Mouse (Mus musculus) midbrain, embryonic 11.5 days (tissue): ENCODE results near the gene Ralgps1. TPM values are rescaled to one million over a fixed set of nuclear protein-coding genes. Genes with fewer than 3 reads are reported as not detected.

Experiments
- ATAC-seq: fragments of 200-750 bp; cut with Nextera tagmentation; 2 replicates; pipeline ENCODE4 v1.8.0; 2017; ENCODE audit warnings: moderate TSS enrichment, moderate library complexity; ENCODE audit not compliant: low FRiP score
- DNase-seq: peaks from one replicate; pipeline ENCODE4 v3.0.0; 2015; ENCODE audit warnings: low spot score; ENCODE audit errors: missing footprints
- H3K27ac ChIP-seq: fragments of 300-500 bp; sonication (generic); 2 replicates; pipeline ENCODE4 v1.5.1; 2014; ENCODE audit warnings: low read depth, low read length
- H3K27me3 ChIP-seq: fragments of 300-500 bp; sonication (generic); 2 replicates; pipeline ENCODE4 v1.6.1; 2014; ENCODE audit warnings: mild to moderate bottlenecking, low read length, moderate library complexity, mixed read lengths; ENCODE audit not compliant: control insufficient read depth, insufficient read depth
- H3K36me3 ChIP-seq: fragments of 300-500 bp; sonication (generic); 2 replicates; pipeline ENCODE4 v1.6.1; 2014; ENCODE audit warnings: mild to moderate bottlenecking, low read length, moderate library complexity, mixed read lengths; ENCODE audit not compliant: control insufficient read depth, insufficient read depth
- H3K4me1 ChIP-seq: fragments of 300-500 bp; sonication (generic); 2 replicates; pipeline ENCODE4 v1.6.1; 2014; ENCODE audit warnings: low read length; ENCODE audit not compliant: control insufficient read depth, insufficient read depth
- H3K4me2 ChIP-seq: fragments of 300-500 bp; sonication (generic); 2 replicates; pipeline ENCODE4 v1.6.1; 2014; ENCODE audit warnings: mild to moderate bottlenecking, moderate library complexity
- H3K4me3 ChIP-seq: fragments of 300-500 bp; sonication (generic); 2 replicates; pipeline ENCODE4 v1.5.1; 2014; ENCODE audit warnings: low read depth, low read length
- H3K9ac ChIP-seq: fragments of 300-500 bp; sonication (generic); 2 replicates; pipeline ENCODE4 v1.6.1; 2014; ENCODE audit warnings: low read length
- H3K9me3 ChIP-seq: fragments of 300-500 bp; sonication (generic); 2 replicates; pipeline ENCODE4 v1.6.1; 2016; ENCODE audit warnings: low read length; ENCODE audit not compliant: control insufficient read depth
- WGBS: fragments of 180-500 bp; shearing (Covaris S2); extraction: QIAGEN DNeasy Blood & Tissue Kit; methylation state at CpG from one replicate; pipeline ENCODE4 v1.1.7; 2014; 5-methylcytosine and 5-hydroxymethylcytosine counted together
- polyA plus RNA-seq: library from polyadenylated mRNA; unstranded; fragments of >200 nt; fragmentation: Nextera tagmentation; extraction: Ambion mirVana; gene quantifications from 2 replicates; pipeline ENCODE4 v1.2.1, GENCODE M21; 2014

The Ralgps1 gene
- polyA plus RNA-seq, 1 experiment from 2014 or later, result 13.8 TPM

DNA sequence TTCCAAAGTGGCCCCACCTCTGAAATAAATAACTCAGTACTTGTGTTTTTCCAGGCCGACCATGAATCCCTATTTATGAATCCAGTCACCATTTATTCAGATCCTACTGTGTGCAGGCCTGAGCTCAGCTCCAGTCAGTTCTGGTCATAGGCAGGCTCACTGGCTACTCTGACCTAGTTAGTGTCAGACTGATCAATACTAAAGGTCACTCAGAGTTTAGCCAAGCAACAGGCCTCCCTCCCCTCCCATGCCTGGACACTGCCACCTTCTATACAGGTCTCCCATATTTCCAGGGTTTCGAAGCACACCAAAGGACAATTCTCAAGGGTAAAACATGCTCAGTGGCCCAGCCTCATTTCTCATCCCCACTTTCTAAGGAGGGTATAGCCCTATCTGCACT, 100.7 kb downstream of the Ralgps1 start:
- Histone ChIP-seq H3K27me3 (no peaks in the 10 kb centered on the region), H3K27ac (no peak overlapping the region), H3K4me2 (no peak overlapping the region), H3K4me3 (no peak overlapping the region), H3K9ac (no peak overlapping the region), H3K36me3 (no peaks in the 10 kb centered on the region), H3K4me1 (no peaks in the 10 kb centered on the region), H3K9me3 (no peaks in the 10 kb centered on the region)
- WGBS, result 98% methylated on average over 2 of the region's 2 CpGs
- DNase-seq (no peak), ATAC-seq (no peak)

DNA sequence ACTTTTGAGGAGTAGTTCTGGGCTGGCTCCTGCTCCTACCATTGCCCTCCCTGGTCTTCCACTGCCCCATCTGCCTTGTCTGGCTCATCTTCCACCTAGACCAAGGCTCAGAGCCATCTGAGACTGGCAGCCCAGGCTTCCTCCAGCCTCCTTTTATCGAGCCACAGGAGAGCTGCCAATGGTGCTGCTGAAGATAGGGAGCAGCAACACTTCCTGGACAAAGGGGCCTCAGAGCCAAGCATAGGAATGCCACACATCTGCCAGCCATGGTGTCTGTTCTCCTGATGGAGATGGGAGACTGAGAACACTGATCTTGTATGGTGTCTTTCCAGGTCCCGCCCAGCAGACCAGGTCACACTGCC, 102.2 kb downstream of the Ralgps1 start:
- no peak overlapping the region for H3K4me3 ChIP-seq
- DNase-seq (no peak), ATAC-seq (no peak)
- H3K9me3 ChIP-seq, result no peaks in the 10 kb centered on the region
- H3K4me2 ChIP-seq, result no peak overlapping the region
- H3K36me3 ChIP-seq, result no peaks in the 10 kb centered on the region
- H3K4me1 ChIP-seq, result no peaks in the 10 kb centered on the region
- no peaks in the 10 kb centered on the region for H3K27me3 ChIP-seq
- 86% methylated on average over 2 of the region's 2 CpGs for WGBS
- H3K27ac ChIP-seq, result no peak overlapping the region
- no peak overlapping the region for H3K9ac ChIP-seq

- 84% methylated on average over 6 of the region's 6 CpGs for WGBS
- no peak overlapping the region for H3K4me3 ChIP-seq
- DNase-seq, result no peak
- no peak for ATAC-seq
- H3K36me3 ChIP-seq, result no peaks in the 10 kb centered on the region
- H3K4me1 ChIP-seq, result no peaks in the 10 kb centered on the region
- H3K27me3 ChIP-seq, result no peaks in the 10 kb centered on the region
- no peak overlapping the region for H3K4me2 ChIP-seq
- no peak overlapping the region for H3K27ac ChIP-seq
- no peak overlapping the region for H3K9ac ChIP-seq
- no peaks in the 10 kb centered on the region for H3K9me3 ChIP-seq
Observed at GRCm38 (mm10) chr2:33268384-33269131, 102.7 kb downstream of the Ralgps1 start.

DNA sequence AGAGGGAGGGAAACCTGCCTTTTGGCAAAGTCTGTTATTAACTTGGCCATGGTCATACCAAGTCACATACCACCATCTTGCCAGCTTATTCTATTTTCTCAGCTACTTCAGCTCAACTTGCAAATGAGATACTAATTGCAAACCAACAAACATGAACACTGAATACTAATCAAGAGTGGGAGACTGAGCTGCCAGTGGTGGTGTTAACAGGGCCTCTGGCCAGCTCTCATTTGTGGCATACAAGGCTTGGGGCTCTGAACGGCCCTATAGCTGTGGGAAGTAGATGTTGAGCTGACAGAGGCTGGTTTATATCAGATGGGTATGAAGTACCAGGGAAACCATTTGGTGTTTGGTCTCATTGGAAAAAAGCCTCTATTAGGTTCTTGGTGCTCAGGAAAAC, 104.2 kb downstream of the Ralgps1 start:
- Histone ChIP-seq H3K4me1 (no peaks in the 10 kb centered on the region), H3K9ac (no peak overlapping the region), H3K36me3 (no peaks in the 10 kb centered on the region), H3K27ac (no peak overlapping the region), H3K27me3 (no peaks in the 10 kb centered on the region), H3K4me3 (no peak overlapping the region), H3K9me3 (no peaks in the 10 kb centered on the region), H3K4me2 (no peak overlapping the region)
- ATAC-seq (no peak), DNase-seq (no peak)
- WGBS, result 84% methylated on average over 1 of the region's 1 CpGs

- DNase-seq, result no peak
- ATAC-seq, result no peak
- no peaks in the 10 kb centered on the region for H3K4me1 ChIP-seq
- WGBS, result 85% methylated on average over 3 of the region's 3 CpGs
- no peak overlapping the region for H3K4me2 ChIP-seq
- H3K9me3 ChIP-seq, result no peaks in the 10 kb centered on the region
- H3K9ac ChIP-seq, result no peak overlapping the region
- H3K36me3 ChIP-seq, result no peaks in the 10 kb centered on the region
- H3K4me3 ChIP-seq, result no peak overlapping the region
- no peak overlapping the region for H3K27ac ChIP-seq
- H3K27me3 ChIP-seq, result no peaks in the 10 kb centered on the region
Observed at GRCm38 (mm10) chr2:33265793-33266192, 105.5 kb downstream of the Ralgps1 start.

- Histone ChIP-seq H3K36me3 (no peaks in the 10 kb centered on the region), H3K4me3 (no peak overlapping the region), H3K9me3 (no peaks in the 10 kb centered on the region), H3K27ac (no peak overlapping the region), H3K4me2 (no peak overlapping the region), H3K27me3 (no peaks in the 10 kb centered on the region), H3K4me1 (no peaks in the 10 kb centered on the region), H3K9ac (no peak overlapping the region)
- 90% methylated on average over 3 of the region's 3 CpGs for WGBS
- DNase-seq (no peak), ATAC-seq (no peak)
Observed at GRCm38 (mm10) chr2:33261475-33261874, 109.8 kb downstream of the Ralgps1 start.

DNA sequence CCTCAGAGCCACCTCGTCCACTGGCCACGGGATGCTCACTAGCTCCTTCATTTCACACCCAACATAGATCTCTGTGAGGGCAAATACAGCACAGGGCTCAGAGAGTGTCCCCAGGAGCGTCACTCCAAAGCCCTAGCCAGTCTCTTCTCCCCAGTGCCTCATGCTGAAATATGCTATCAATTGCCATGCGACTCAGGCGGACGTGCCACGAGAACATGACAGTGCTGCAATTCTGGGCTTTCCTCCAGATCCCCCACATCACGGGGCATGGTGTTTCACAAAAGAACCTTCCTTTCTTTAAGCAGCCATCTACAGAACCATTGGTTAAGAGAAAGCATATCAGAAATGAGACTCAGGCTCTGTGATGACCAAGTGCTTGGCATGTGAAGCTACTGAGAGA, 110.5 kb downstream of the Ralgps1 start:
- Histone ChIP-seq H3K4me1 (no peaks in the 10 kb centered on the region), H3K27ac (no peak overlapping the region), H3K9me3 (no peaks in the 10 kb centered on the region), H3K4me2 (no peak overlapping the region), H3K27me3 (no peaks in the 10 kb centered on the region), H3K4me3 (no peak overlapping the region), H3K9ac (no peak overlapping the region), H3K36me3 (no peaks in the 10 kb centered on the region)
- no peak for ATAC-seq
- DNase-seq, result no peak
- WGBS, result 93% methylated on average over 8 of the region's 8 CpGs

- Histone ChIP-seq H3K4me1 (no peaks in the 10 kb centered on the region), H3K36me3 (no peaks in the 10 kb centered on the region), H3K4me3 (no peak overlapping the region), H3K9me3 (no peaks in the 10 kb centered on the region), H3K9ac (no peak overlapping the region), H3K27me3 (no peaks in the 10 kb centered on the region), H3K4me2 (no peak overlapping the region), H3K27ac (no peak overlapping the region)
- ATAC-seq, result no peak
- no peak for DNase-seq
- 94% methylated on average over 3 of the region's 3 CpGs for WGBS
Observed at GRCm38 (mm10) chr2:33256769-33257537, 114.3 kb downstream of the Ralgps1 start.

DNA sequence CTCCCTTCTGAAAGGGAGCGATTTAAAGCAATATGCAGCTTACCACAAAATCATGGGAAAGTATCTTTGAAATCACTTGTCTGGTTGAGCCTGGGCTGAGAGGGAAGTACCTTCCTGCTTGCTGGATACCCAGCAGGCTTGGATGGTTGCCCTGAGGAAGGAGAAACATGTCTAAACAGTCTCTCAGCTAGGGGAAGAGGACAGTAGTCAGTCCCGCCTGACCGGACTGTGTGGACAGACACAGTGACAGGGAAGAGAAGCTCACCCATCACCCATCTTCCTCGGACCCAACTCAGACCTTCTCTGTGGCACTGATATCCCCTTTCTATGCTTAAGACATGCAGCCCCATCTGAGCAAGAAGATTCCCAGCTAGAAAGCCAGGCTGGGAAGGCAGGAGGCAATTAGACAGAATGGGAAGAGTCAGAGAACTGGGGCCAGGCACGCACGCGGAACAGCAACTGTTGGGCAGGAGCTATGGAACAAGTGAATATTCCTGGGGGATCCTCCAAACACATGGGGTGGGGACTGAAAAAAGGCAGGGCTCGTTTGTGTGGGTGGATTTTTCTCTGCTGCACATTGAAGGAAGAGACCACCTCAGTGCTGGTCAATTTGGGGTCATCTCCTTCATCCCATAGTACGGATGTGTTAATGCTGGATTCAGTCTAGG, 116.8 kb downstream of the Ralgps1 start:
- Histone ChIP-seq H3K27me3 (no peaks in the 10 kb centered on the region), H3K9me3 (no peaks in the 10 kb centered on the region), H3K36me3 (no peaks in the 10 kb centered on the region), H3K27ac (no peak overlapping the region), H3K9ac (no peak overlapping the region), H3K4me2 (no peak overlapping the region), H3K4me3 (no peak overlapping the region), H3K4me1 (no peaks in the 10 kb centered on the region)
- ATAC-seq (no peak), DNase-seq (no peak)
- WGBS, result 89% methylated on average over 9 of the region's 9 CpGs
